Mouse (Mus musculus) limb, embryonic 13.5 days (tissue): Measurements from ENCODE around the gene Tbxa2r. TPM values are rescaled to one million over a fixed set of nuclear protein-coding genes. Genes with fewer than 3 reads are reported as not detected.
A peak's percentile ranks its signal among the peaks of the same experiment; 100 is the strongest.

Experiments
- ATAC-seq: fragments of 200-750 bp; cut with Nextera tagmentation; 2 replicates; pipeline ENCODE4 v1.8.0; 2017; ENCODE audit warnings: low read depth, moderate number of reproducible peaks, moderate TSS enrichment; ENCODE audit not compliant: low FRiP score
- H3K27ac ChIP-seq: fragments of 300-500 bp; sonication (generic); 2 replicates; pipeline ENCODE4 v1.5.1; 2015; ENCODE audit warnings: inconsistent platforms, mild to moderate bottlenecking, moderate library complexity
- H3K27me3 ChIP-seq: fragments of 300-500 bp; sonication (generic); 2 replicates; pipeline ENCODE4 v1.6.1; 2015; ENCODE audit warnings: mild to moderate bottlenecking, inconsistent platforms
- H3K36me3 ChIP-seq: fragments of 300-500 bp; sonication (generic); 2 replicates; pipeline ENCODE4 v1.6.1; 2015; ENCODE audit warnings: inconsistent platforms, mild to moderate bottlenecking, moderate library complexity
- H3K4me1 ChIP-seq: fragments of 300-500 bp; sonication (generic); 2 replicates; pipeline ENCODE4 v1.6.1; 2015; ENCODE audit warnings: inconsistent platforms
- H3K4me2 ChIP-seq: fragments of 300-500 bp; sonication (generic); replicated peaks from 2 replicates; pipeline ENCODE4 v1.6.1; 2015; ENCODE audit warnings: inconsistent platforms, mild to moderate bottlenecking, moderate library complexity
- H3K4me3 ChIP-seq: fragments of 300-500 bp; sonication (generic); 2 replicates; pipeline ENCODE4 v1.5.1; 2015; ENCODE audit warnings: moderate library complexity, mild to moderate bottlenecking, inconsistent platforms
- H3K9ac ChIP-seq: fragments of 300-500 bp; sonication (generic); 2 replicates; pipeline ENCODE4 v1.6.1; 2015; ENCODE audit warnings: mild to moderate bottlenecking, inconsistent platforms
- H3K9me3 ChIP-seq: fragments of 300-500 bp; sonication (generic); 2 replicates; pipeline ENCODE4 v1.6.1; 2016; ENCODE audit warnings: inconsistent platforms
- WGBS: fragments of 180-500 bp; shearing (Covaris S2); methylation state at CpG from one replicate; pipeline ENCODE4 v1.1.7; 2015; 5-methylcytosine and 5-hydroxymethylcytosine counted together
- polyA plus RNA-seq: library from polyadenylated mRNA; unstranded; fragments of >200 nt; fragmentation: Nextera tagmentation; extraction: Ambion mirVana; gene quantifications from 2 replicates; pipeline ENCODE4 v1.2.1, GENCODE M21; 2015

Tbxa2r gene
- polyA plus RNA-seq, 1 experiment from 2014 or later, result 5.2 TPM

DNA sequence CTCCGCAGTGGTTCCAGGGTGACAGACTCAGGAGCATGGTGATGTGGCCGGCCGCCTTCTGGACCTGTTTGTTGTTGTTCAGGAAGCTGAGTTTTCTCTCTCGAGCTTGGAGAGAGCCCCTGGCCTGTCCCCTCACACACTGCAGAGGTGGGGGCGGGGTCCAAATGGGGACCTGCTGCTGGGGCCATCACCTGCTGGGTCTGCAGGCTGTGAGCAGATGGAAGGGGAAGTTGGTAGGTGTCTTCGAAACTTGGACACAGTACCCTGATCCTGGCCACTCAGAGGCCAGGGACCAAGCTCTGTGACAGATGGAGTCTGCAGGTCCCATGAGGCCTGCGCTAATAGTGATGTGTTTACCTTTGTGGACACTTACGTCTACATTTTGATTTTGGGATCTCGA, 27.2 kb upstream of the Tbxa2r start:
- no peak for ATAC-seq
- H3K9ac ChIP-seq, result no peak overlapping the region
- no peak overlapping the region for H3K4me2 ChIP-seq
- H3K27me3 ChIP-seq, result no peaks in the 10 kb centered on the region
- no peaks in the 10 kb centered on the region for H3K9me3 ChIP-seq
- no peak overlapping the region for H3K4me3 ChIP-seq
- 83% methylated on average over 9 of the region's 9 CpGs for WGBS
- peaks cover 17% of the 10 kb centered on the region for H3K4me1 ChIP-seq
- no peak overlapping the region for H3K27ac ChIP-seq
- peaks cover 9% of the 10 kb centered on the region for H3K36me3 ChIP-seq

DNA sequence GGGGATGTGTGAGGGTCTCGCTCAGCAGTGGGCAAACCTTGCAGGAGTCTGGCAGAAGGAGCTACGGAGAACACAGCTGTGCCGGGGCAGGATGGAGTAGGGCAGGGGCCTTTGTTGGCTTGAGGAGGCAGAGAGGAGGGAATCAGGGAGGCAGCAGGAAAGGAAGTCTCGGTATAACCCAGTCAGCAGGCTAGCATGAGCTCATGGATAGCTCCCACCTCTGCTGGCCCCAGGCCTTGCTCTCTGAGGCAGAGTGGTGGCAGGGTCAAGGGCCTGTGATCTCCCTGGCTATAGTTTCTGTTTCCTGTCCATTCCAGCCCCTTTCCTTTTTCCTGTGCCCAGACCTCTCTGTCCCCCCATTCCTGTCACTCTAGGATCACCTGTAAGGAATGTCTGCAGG, 26.2 kb upstream of the Tbxa2r start:
- H3K9ac ChIP-seq, result peak overlapping the region; percentile 40

DNA sequence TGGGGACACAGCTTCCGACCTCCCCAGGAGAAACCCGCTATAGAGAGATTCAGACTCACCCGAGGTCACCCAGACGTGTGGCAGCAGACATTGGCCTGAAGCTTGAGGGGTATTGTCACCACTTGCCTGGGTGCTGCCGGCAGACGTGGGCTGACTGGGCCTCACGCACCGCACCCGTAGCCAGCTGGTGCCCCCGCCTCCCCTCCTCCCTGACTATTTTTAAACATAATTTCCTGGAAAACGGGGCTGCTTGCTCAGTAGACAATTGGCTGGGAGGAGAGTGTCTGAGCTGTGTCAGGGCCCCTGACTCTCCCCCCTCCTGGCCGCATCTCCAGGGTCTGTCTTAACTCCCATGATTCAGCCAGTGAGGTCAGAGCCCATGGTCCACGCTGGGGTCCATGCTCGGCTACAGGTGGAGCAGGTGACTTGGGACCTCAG, 25.7 kb upstream of the Tbxa2r start:
- Histone ChIP-seq H3K9me3 (no peaks in the 10 kb centered on the region), H3K4me3 (no peak overlapping the region), H3K27ac (no peak overlapping the region), H3K27me3 (no peaks in the 10 kb centered on the region), H3K4me2 (no peak overlapping the region), H3K4me1 (peaks cover 11% of the 10 kb centered on the region), H3K36me3 (peaks cover 24% of the 10 kb centered on the region), H3K9ac (peak overlapping the region; percentile 31; the same call in 1 of the 2 replicates)
- WGBS, result 77% methylated on average over 14 of the region's 14 CpGs
- ATAC-seq, result no peak

More for the DNA sequence above, 26.2 kb upstream of the Tbxa2r start:
- H3K27me3 ChIP-seq, result no peaks in the 10 kb centered on the region
- H3K4me2 ChIP-seq, result 0 out of 2 replicates have a peak overlapping the region, but pooled peaks have one; percentile 9
- H3K4me1 ChIP-seq, result peaks cover 16% of the 10 kb centered on the region
- H3K36me3 ChIP-seq, result peaks cover 18% of the 10 kb centered on the region
- H3K27ac ChIP-seq, result no peak overlapping the region; the same call in 1 of the 2 replicates
- H3K9me3 ChIP-seq, result no peaks in the 10 kb centered on the region
- no peak for ATAC-seq
- 73% methylated on average over 4 of the region's 4 CpGs for WGBS
- H3K4me3 ChIP-seq, result no peak overlapping the region

DNA sequence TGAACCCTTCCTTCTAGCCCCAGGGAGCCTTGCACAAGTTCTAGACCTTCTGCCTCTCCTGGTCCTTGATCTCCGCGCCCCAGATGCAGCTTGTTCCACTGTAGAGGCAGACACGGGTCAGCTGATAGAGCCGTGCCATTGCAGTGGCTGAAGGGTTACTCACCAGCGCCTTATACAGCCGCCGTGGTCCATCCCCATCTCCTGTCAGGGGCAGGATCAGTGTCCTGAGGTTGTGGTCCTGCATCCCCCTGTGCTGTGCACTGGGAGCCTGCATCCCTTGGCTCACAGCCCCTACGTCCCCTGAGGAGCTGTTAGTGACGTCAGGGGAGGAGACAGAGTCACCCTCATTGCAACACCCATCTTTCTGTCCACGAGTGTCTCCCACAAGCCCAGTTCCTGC, 25.3 kb upstream of the Tbxa2r start:
- Histone ChIP-seq H3K27me3 (no peaks in the 10 kb centered on the region), H3K4me1 (peaks cover 9% of the 10 kb centered on the region), H3K4me3 (no peak overlapping the region), H3K9me3 (no peaks in the 10 kb centered on the region), H3K36me3 (peaks cover 28% of the 10 kb centered on the region), H3K4me2 (no peak overlapping the region), H3K9ac (peak overlapping the region; percentile 25; the same call in 1 of the 2 replicates), H3K27ac (no peak overlapping the region; the same call in 1 of the 2 replicates)
- 79% methylated on average over 10 of the region's 10 CpGs for WGBS
- ATAC-seq, result no peak

DNA sequence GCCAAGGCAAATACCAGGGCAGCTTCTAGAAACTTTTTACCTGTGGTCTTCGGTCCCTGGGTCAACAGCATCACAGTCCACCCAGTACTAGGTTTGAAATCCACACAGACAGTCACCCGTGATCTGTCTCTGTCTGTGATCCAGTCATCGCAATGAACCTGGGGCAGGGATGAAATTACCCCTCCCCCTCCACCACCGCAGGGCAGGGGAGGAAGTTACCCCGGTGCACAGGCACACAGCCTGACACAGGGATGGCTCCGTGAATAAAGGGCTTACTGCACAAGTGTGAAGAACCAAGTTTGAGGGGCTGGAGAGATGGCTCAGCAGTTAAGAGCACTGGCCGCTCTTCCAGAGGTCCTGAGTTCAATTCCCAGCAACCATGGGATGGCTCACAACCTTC, 24.8 kb upstream of the Tbxa2r start:
- Histone ChIP-seq H3K27ac (no peak overlapping the region), H3K9ac (peak overlapping the region; percentile 25; the same call in 1 of the 2 replicates), H3K4me2 (no peak overlapping the region), H3K9me3 (no peaks in the 10 kb centered on the region), H3K4me3 (no peak overlapping the region), H3K27me3 (no peaks in the 10 kb centered on the region), H3K36me3 (peaks cover 33% of the 10 kb centered on the region), H3K4me1 (peaks cover 9% of the 10 kb centered on the region)
- WGBS, result 76% methylated on average over 7 of the region's 7 CpGs
- ATAC-seq, result no peak

DNA sequence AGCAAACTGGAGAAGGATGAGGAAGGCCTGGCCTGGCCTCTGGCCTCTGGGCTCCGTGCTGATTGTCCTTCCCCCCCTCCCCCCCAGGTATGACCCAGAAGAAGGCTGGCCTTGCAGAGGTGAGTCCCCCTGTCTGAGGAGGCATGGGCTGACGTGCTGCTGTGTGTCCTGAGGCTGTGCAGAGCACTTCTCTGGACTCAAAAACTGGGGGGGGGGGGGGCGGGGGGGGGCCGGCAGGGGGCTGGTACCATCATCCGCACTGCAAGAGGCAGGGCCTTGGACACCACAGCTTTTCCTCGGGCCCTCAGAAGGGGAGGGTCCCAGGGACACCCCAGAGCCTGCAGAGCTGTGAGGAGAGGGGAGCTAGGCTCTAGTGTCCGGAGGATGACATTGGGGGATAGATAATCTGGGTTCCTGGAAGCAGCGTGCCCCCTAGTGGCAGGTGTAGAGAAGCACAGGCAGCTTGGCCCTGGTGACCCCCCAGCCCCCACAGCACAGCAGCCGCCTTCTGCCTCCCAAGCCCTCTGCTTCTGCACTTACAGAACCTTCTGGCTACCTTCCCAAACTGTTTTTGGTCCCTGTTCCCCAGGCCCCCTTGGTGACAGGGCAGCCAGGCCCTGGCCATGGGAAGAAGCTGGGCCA, 23.8 kb upstream of the Tbxa2r start:
- no peak overlapping the region for H3K27ac ChIP-seq
- no peak overlapping the region for H3K9ac ChIP-seq
- no peaks in the 10 kb centered on the region for H3K9me3 ChIP-seq
- H3K36me3 ChIP-seq, result peaks cover 43% of the 10 kb centered on the region
- H3K4me2 ChIP-seq, result no peak overlapping the region
- no peak overlapping the region for H3K4me3 ChIP-seq
- H3K4me1 ChIP-seq, result peaks cover 9% of the 10 kb centered on the region
- H3K27me3 ChIP-seq, result no peaks in the 10 kb centered on the region
- no peak for ATAC-seq
- 34% methylated on average over 7 of the region's 9 CpGs for WGBS

DNA sequence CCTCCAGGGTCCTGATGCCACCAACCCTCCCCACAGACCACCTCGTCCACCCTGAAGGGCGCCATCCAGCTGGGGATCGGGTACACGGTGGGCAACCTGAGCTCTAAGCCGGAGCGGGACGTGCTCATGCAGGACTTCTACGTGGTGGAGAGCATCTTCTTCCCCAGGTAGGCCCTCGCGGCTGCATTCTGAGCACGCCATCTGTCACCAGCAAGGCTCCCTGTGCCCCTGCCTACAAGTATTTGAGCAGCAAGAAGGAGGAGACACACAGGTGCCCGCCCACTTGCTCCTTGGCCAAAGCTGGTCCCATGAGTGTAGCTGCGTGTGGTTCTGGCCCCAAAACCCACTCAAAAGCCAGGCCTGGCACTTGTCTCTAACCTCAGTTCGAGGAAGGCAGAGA, 22.9 kb upstream of the Tbxa2r start:
- H3K36me3 ChIP-seq, result peaks cover 52% of the 10 kb centered on the region
- peaks cover 9% of the 10 kb centered on the region for H3K4me1 ChIP-seq
- 95% methylated on average over 14 of the region's 14 CpGs for WGBS
- no peak overlapping the region for H3K27ac ChIP-seq
- H3K9ac ChIP-seq, result no peak overlapping the region
- no peaks in the 10 kb centered on the region for H3K27me3 ChIP-seq
- H3K9me3 ChIP-seq, result no peaks in the 10 kb centered on the region
- no peak overlapping the region for H3K4me3 ChIP-seq
- ATAC-seq, result no peak
- no peak overlapping the region for H3K4me2 ChIP-seq

DNA sequence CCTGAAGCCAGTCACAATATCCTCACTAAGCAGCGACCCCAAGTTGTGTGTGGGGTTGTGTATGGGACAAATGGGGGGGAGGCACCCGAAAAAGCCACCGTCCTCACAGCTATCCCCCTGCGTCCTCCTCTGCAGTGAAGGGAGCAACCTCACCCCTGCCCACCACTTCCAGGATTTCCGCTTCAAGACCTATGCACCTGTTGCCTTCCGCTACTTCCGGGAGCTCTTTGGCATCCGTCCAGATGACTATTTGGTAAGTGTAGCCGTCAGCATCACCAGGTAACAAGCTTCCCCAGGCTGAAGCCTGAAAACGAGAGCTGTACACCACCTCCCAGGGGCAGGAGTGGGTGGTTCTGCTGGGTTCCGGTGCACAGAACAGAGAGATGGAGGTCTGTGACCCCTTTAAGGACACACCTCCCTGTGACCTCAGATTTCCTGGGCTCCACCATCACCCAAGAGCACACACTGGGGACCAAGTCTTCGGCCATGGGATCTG, 22.3 kb upstream of the Tbxa2r start:
- H3K4me1 ChIP-seq, result peaks cover 9% of the 10 kb centered on the region
- H3K36me3 ChIP-seq, result peaks cover 58% of the 10 kb centered on the region
- no peaks in the 10 kb centered on the region for H3K27me3 ChIP-seq
- H3K4me2 ChIP-seq, result no peak overlapping the region
- no peaks in the 10 kb centered on the region for H3K9me3 ChIP-seq
- no peak overlapping the region for H3K27ac ChIP-seq
- no peak overlapping the region for H3K4me3 ChIP-seq
- 95% methylated on average over 12 of the region's 12 CpGs for WGBS
- ATAC-seq, result no peak
- no peak overlapping the region for H3K9ac ChIP-seq

DNA sequence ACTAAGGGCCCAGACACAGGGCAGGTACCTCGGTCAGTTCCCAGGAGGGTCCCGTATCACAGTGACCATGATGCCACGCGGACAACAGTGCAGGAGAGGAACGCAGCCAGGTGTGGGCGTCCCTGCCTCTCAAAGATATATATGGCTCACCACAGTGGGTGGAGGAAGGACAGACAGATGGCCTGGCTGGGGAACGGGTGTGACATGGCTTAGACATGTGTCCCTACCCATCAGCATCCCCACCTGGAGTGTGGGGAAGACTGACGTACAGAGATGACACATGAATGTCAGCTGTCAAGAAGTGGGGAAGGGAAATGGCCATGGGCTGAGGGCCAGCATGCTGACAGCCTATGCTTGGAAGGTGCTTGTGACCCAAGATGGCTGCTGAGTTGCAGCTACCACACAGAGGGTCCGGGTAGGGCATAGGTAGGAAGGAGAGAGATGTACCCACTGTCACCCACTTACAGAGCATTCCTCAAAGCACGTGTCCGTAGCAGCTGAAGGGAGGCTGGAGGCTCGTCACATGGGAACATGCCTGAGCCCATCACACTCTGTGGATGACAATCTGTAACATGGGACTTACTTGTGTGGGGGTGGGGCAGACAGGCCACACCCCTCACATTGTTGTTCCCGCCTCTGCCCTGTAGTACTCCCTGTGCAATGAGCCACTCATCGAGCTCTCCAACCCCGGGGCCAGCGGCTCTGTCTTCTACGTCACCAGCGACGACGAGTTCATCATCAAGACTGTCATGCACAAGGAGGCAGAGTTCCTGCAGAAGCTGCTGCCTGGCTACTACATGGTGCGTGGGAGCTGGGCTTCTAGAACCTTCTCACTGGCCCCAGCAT, 21.5 kb upstream of the Tbxa2r start:
- Histone ChIP-seq H3K9ac (no peak overlapping the region), H3K27ac (no peak overlapping the region), H3K27me3 (no peaks in the 10 kb centered on the region), H3K9me3 (no peaks in the 10 kb centered on the region), H3K4me3 (no peak overlapping the region), H3K4me1 (peaks cover 9% of the 10 kb centered on the region), H3K36me3 (peaks cover 66% of the 10 kb centered on the region), H3K4me2 (no peak overlapping the region)
- 92% methylated on average over 21 of the region's 21 CpGs for WGBS
- no peak for ATAC-seq

DNA sequence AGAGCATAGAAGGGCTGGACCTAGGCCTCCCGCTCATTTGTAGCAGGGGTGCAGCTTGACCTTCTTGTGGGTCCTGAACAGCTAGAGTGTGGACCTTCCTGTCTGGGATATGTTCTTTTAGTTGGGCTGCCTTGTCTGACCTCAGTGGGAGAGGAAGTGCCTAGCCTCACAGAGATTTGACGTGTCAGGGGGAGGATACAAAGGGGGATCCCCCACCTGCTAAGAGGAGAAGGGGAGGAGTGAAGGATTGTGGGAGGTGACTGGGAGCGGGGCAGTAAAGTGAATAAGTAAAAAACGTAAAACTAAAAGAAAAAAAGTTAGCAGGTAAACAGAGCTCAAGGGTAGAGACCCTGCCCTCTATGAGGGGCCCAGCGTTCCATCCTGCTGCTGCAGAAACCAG, 19.0 kb upstream of the Tbxa2r start:
- ATAC-seq, result no peak
- Histone ChIP-seq H3K4me3 (no peak overlapping the region), H3K4me1 (no peaks in the 10 kb centered on the region), H3K27ac (no peak overlapping the region), H3K9ac (no peak overlapping the region), H3K27me3 (no peaks in the 10 kb centered on the region), H3K4me2 (no peak overlapping the region), H3K9me3 (no peaks in the 10 kb centered on the region), H3K36me3 (peaks cover 91% of the 10 kb centered on the region)
- 91% methylated on average over 5 of the region's 5 CpGs for WGBS

DNA sequence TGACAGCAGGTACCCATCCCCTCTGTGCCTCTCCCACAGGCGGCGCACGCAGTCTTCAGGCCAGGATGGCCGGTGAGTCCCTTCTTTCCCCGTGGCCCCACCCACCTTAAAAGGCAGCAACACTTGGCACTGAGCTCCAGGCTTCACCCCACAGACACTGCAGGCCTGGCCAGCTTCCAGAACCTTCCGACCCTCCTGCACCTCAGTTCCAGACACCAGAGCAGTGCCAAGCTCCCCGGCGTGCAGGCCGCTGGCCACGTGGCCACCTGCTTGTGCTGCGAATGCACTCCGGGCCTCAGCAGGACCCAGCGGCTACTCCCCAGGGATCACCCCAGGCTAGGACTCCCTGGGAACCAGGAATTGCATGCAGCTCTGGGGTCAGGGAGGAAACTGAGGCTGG, 14.9 kb upstream of the Tbxa2r start:
- Histone ChIP-seq H3K9me3 (no peaks in the 10 kb centered on the region), H3K4me1 (peaks cover 22% of the 10 kb centered on the region), H3K27ac (no peak overlapping the region), H3K4me3 (no peak overlapping the region), H3K36me3 (peaks cover 99% of the 10 kb centered on the region), H3K4me2 (no peak overlapping the region), H3K27me3 (no peaks in the 10 kb centered on the region), H3K9ac (no peak overlapping the region)
- 94% methylated on average over 13 of the region's 13 CpGs for WGBS
- ATAC-seq, result no peak

DNA sequence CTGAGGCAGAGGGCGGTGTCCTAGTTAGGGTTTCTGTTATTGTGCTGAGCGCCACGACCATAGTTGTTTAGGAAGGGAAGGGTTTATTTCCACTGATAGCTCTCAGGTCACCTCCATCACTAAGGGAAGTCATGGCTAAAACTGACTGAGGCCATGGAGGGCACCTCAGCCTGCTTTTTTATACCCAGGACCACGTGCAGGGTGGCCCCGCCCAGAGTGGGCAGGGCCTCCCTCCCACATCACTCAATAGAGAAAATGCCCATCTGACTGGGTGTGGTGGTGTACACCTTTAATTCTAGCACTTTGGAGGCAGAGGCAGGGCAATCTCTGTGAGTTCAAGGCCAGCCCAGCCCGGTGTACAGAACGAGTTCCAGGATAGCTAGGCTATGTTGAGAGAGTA, 14.3 kb upstream of the Tbxa2r start:
- WGBS, result 79% methylated on average over 7 of the region's 7 CpGs

More for the DNA sequence above, 14.3 kb upstream of the Tbxa2r start:
- Histone ChIP-seq H3K9ac (no peak overlapping the region), H3K27me3 (no peaks in the 10 kb centered on the region), H3K4me1 (peaks cover 28% of the 10 kb centered on the region), H3K4me2 (no peak overlapping the region), H3K4me3 (no peak overlapping the region), H3K27ac (no peak overlapping the region), H3K9me3 (no peaks in the 10 kb centered on the region), H3K36me3 (peaks cover 97% of the 10 kb centered on the region)
- no peak for ATAC-seq
